Mouse (Mus musculus) lung, postnatal 0 days (tissue): ENCODE data around the gene Baz2b. TPM values are rescaled to one million over a fixed set of nuclear protein-coding genes. Genes with fewer than 3 reads are reported as not detected.

Experiments used
- ATAC-seq: fragments of 200-750 bp; cut with Nextera tagmentation; 2 replicates; pipeline ENCODE4 v1.8.0; 2017; ENCODE audit warnings: moderate library complexity
- DNase-seq: peaks from one replicate; pipeline ENCODE4 v3.0.0-alpha.2; 2016; ENCODE audit warnings: low spot score
- H3K27ac ChIP-seq: fragments of 300-500 bp; sonication (generic); 2 replicates; pipeline ENCODE4 v1.5.1; 2014; ENCODE audit warnings: antibody characterized with exemption, mild to moderate bottlenecking, low read length, mixed read lengths
- H3K27me3 ChIP-seq: fragments of 300-500 bp; sonication (generic); replicated peaks from 2 replicates; pipeline ENCODE4 v1.6.1; 2014; ENCODE audit warnings: low read length, mixed read lengths; ENCODE audit not compliant: insufficient read depth
- H3K36me3 ChIP-seq: fragments of 300-500 bp; sonication (generic); 2 replicates; pipeline ENCODE4 v1.6.1; 2014; ENCODE audit warnings: low read length, mixed read lengths; ENCODE audit not compliant: insufficient read depth
- H3K4me1 ChIP-seq: fragments of 300-500 bp; sonication (generic); 2 replicates; pipeline ENCODE4 v1.6.1; 2014; ENCODE audit warnings: antibody characterized with exemption, low read depth, low read length, mixed read lengths; ENCODE audit not compliant: insufficient read depth
- H3K4me2 ChIP-seq: fragments of 300-500 bp; sonication (generic); replicated peaks from 2 replicates; pipeline ENCODE4 v1.6.1; 2014; ENCODE audit warnings: low read depth, mild to moderate bottlenecking, low read length, moderate library complexity, mixed read lengths
- H3K4me3 ChIP-seq: fragments of 300-500 bp; sonication (generic); 2 replicates; pipeline ENCODE4 v1.5.1; 2014; ENCODE audit warnings: low read depth, low read length
- H3K9ac ChIP-seq: fragments of 300-500 bp; sonication (generic); replicated peaks from 2 replicates; pipeline ENCODE4 v1.6.1; 2014; ENCODE audit warnings: low read depth, mild to moderate bottlenecking
- H3K9me3 ChIP-seq: fragments of 300-500 bp; sonication (generic); 2 replicates; pipeline ENCODE4 v1.6.1; 2016; ENCODE audit warnings: low read length, mixed read lengths
- CTCF ChIP-seq: IDR thresholded peaks from 2 replicates; pipeline ENCODE4 v1.5.1; 2016; ENCODE audit warnings: antibody characterized with exemption, mild to moderate bottlenecking
- EP300 ChIP-seq: IDR thresholded peaks from 2 replicates; pipeline ENCODE4 v1.6.1; 2016; ENCODE audit warnings: antibody characterized with exemption, mild to moderate bottlenecking, control low read depth
- WGBS: fragments of 180-500 bp; shearing (Covaris S2); extraction: QIAGEN DNeasy Blood & Tissue Kit; methylation state at CpG from one replicate; pipeline ENCODE4 v1.1.7; 2014; 5-methylcytosine and 5-hydroxymethylcytosine counted together
- polyA plus RNA-seq: library from polyadenylated mRNA; unstranded; fragments of >200 nt; fragmentation: Nextera tagmentation; extraction: Ambion mirVana; gene quantifications from 2 replicates; pipeline ENCODE4 v1.2.1, GENCODE M21; 2015

The Baz2b gene
- polyA plus RNA-seq = 63.0 and 64.9 TPM in 2 replicates

GRCm38 (mm10) chr2:60209703-60210651 lies at the start of gene Baz2b, which contains the start of gene March7:
TSS of gene Baz2b (minus strand) at chr2:60209839.
TSS of gene March7 (plus strand) at chr2:60209887.
- H3K4me1 ChIP-seq = peaks cover 16% of the 10 kb centered on the region; the same call in 1 of the 2 replicates
- no peaks in the 10 kb centered on the region for H3K27me3 ChIP-seq
- H3K9me3 ChIP-seq = no peaks in the 10 kb centered on the region
- H3K9ac ChIP-seq = peak within 1 kb of the TSS; percentile 93
- H3K4me3 ChIP-seq = peak within 1 kb of the TSS; percentile 91
- H3K36me3 ChIP-seq = peaks cover 6% of the 10 kb centered on the region; the same call in 1 of the 2 replicates
- H3K27ac ChIP-seq = peak within 1 kb of the TSS; percentile 93
- DNase-seq (peak; percentile 96), ATAC-seq (peak; percentile 97)
- WGBS = under 1% methylated on average over 45 of the region's 109 CpGs
- peak within 1 kb of the TSS; percentile 70 for H3K4me2 ChIP-seq
- TF ChIP-seq CTCF (peak; percentile 48), EP300 (no peak)

- TF ChIP-seq CTCF (no peak), EP300 (no peak)
- Histone ChIP-seq H3K4me3 (no peak overlapping the region), H3K4me2 (no peak overlapping the region), H3K9me3 (no peaks in the 10 kb centered on the region), H3K36me3 (no peaks in the 10 kb centered on the region), H3K4me1 (peaks cover 4% of the 10 kb centered on the region; the same call in 1 of the 2 replicates), H3K27ac (no peak overlapping the region), H3K9ac (no peak overlapping the region), H3K27me3 (no peaks in the 10 kb centered on the region)
- DNase-seq (no peak), ATAC-seq (no peak)
- 94% methylated on average over 5 of the region's 5 CpGs for WGBS
Measured at GRCm38 (mm10) chr2:60259186-60259585, 49.5 kb upstream of the Baz2b start.

- no peaks in the 10 kb centered on the region for H3K27me3 ChIP-seq
- H3K4me2 ChIP-seq = no peak overlapping the region
- DNase-seq (no peak), ATAC-seq (no peak)
- no peak overlapping the region for H3K9ac ChIP-seq
- 51% methylated on average over 2 of the region's 2 CpGs for WGBS
- no peak overlapping the region for H3K4me3 ChIP-seq
- peaks cover 4% of the 10 kb centered on the region; the same call in 1 of the 2 replicates for H3K4me1 ChIP-seq
- H3K9me3 ChIP-seq = no peaks in the 10 kb centered on the region
- H3K36me3 ChIP-seq = 0 out of 2 replicates have a peak, but pooled peaks cover under 1% of the 10 kb centered on the region
- H3K27ac ChIP-seq = no peak overlapping the region
- TF ChIP-seq EP300 = no peak
- no peak for TF ChIP-seq CTCF
Measured at GRCm38 (mm10) chr2:60256751-60257150, 47.1 kb upstream of the Baz2b start.

- no peak overlapping the region for H3K4me2 ChIP-seq
- peaks cover 4% of the 10 kb centered on the region; the same call in 1 of the 2 replicates for H3K4me1 ChIP-seq
- TF ChIP-seq EP300 (no peak), CTCF (no peak)
- no peak for DNase-seq
- no peak overlapping the region for H3K4me3 ChIP-seq
- H3K36me3 ChIP-seq = peaks cover 14% of the 10 kb centered on the region; the same call in 1 of the 2 replicates
- no peak overlapping the region for H3K9ac ChIP-seq
- no peaks in the 10 kb centered on the region for H3K9me3 ChIP-seq
- no peak overlapping the region for H3K27ac ChIP-seq
- no peak for ATAC-seq
- no peaks in the 10 kb centered on the region for H3K27me3 ChIP-seq
Measured at GRCm38 (mm10) chr2:60253506-60253905, 43.9 kb upstream of the Baz2b start.

- Histone ChIP-seq H3K9me3 (no peaks in the 10 kb centered on the region), H3K27ac (no peak overlapping the region), H3K4me3 (no peak overlapping the region), H3K9ac (no peak overlapping the region), H3K36me3 (peaks cover 14% of the 10 kb centered on the region; the same call in 1 of the 2 replicates), H3K4me1 (peaks cover 4% of the 10 kb centered on the region; the same call in 1 of the 2 replicates), H3K4me2 (no peak overlapping the region), H3K27me3 (no peaks in the 10 kb centered on the region)
- no peak for ATAC-seq
- no peak for DNase-seq
- 87% methylated on average over 4 of the region's 4 CpGs for WGBS
- no peak for TF ChIP-seq CTCF
- no peak for TF ChIP-seq EP300
Measured at GRCm38 (mm10) chr2:60252782-60253181, 43.1 kb upstream of the Baz2b start.

- DNase-seq = peak; percentile 10
- H3K27ac ChIP-seq = no peak overlapping the region
- TF ChIP-seq EP300 (no peak), CTCF (no peak)
- H3K4me1 ChIP-seq = no peaks in the 10 kb centered on the region
- no peak for ATAC-seq
- H3K36me3 ChIP-seq = peaks cover 41% of the 10 kb centered on the region
- H3K9me3 ChIP-seq = no peaks in the 10 kb centered on the region
- 81% methylated on average over 7 of the region's 7 CpGs for WGBS
- no peaks in the 10 kb centered on the region for H3K27me3 ChIP-seq
- no peak overlapping the region for H3K4me3 ChIP-seq
- no peak overlapping the region for H3K4me2 ChIP-seq
- no peak overlapping the region for H3K9ac ChIP-seq
Measured at GRCm38 (mm10) chr2:60234506-60234905, 24.9 kb upstream of the Baz2b start.
